Mouse (Mus musculus) liver, adult 2 months (tissue): ENCODE results near the gene Cct8l1.

Experiments
- CTCF ChIP-seq: fragments of 200-500 bp; IDR thresholded peaks from 2 replicates; pipeline ENCODE4 v1.5.1; 2011; ENCODE audit warnings: low read depth, low read length, control low read depth
- POLR2A ChIP-seq: fragments of 200-500 bp; IDR thresholded peaks from 2 replicates; pipeline ENCODE4 v1.6.1; 2011; ENCODE audit warnings: low read length, control low read depth; ENCODE audit not compliant: insufficient read depth; ENCODE audit errors: extremely low read depth

DNA sequence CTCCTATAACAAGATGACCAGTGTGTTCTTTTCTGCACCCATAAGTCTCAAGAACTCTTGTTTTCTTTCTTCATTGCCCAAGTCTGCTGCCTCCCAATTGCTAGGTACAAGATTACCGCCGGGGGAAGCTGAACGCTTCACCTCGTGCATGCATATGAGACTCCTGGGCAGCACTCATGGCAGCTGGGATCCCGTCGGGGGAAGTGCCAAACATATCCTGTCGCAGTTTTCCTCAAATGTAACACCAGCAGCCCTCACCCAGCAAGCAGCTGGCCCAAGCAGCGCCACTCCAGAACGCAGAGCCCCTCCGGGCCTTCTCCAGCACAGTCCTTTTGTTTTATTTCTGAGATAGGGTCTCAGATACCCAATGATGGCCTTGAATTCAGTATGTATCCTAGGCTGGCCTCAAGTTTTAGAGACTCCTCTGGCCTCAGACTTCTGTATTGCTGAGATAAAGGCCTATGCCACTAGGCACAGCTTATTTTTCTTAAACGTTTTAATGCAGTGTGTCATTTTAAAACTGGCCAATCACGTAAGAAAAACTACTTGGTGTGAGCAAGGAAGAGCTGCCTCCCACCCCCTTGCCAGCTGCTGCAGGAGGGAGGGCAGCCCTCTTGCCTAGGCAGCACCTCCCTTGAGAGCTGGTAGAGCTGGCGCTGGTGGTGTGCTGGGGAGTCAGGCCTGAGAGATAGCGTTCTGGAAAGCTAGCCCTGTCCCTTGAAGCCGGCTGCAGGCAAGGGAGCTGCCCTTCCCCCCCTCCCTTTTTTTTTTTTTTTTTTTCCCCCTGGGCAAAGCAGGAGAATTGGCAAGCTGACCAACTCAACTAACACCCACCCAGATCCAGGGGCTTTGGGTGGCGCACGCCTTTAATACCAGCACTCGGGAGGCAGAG, 16.6 kb downstream of the Cct8l1 start:
- TF ChIP-seq CTCF = no peak
- TF ChIP-seq POLR2A = no peak
